Mouse (Mus musculus): ENCODE measurements around the gene Cel.

DNA sequence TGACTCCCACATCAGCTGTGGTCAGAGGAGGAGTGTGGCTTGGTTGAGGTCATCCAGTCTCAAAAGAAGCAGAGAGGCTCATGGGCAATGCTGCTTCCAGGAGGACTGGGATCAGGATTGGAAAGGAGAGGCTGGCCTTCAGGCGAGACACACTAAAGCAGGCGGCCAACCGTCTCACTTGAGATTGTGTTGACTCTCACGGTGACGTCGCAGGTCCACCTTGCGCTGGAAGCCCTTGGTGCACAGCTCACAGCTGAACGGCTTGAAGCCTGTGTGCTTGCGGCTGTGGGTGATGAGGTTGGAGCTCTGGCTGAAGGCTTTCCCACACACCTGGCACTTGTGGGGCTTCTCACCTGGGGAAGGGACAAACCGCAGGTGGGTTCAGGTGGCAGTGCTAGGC is 46.6 kb upstream of the Cel start:
- TF ChIP-seq CTCF (IDR thresholded peaks at IDR 0.05 in 2 of 3, conservative IDR thresholded peaks at IDR 0.05 in 1 of 3; ENCODE audit: control insufficient read depth in 1 of 3, insufficient read depth in 1 of 3, low read depth in 2 of 3, low read length in 3 of 3, poor library complexity in 1 of 3, severe bottlenecking in 1 of 3) (no peak), SMC3 (IDR thresholded peaks at IDR 0.05; ENCODE audit: low read depth, low read length) (no peak), POLR2A (IDR thresholded peaks at IDR 0.05; ENCODE audit: control insufficient read depth in 1 of 2, insufficient read depth in 1 of 2, low read depth in 1 of 2, low read length in 2 of 2, poor library complexity in 1 of 2) (no peak), MAX (IDR thresholded peaks at IDR 0.05; ENCODE audit: low read length) (no peak), EP300 (IDR thresholded peaks at IDR 0.05; ENCODE audit: low read depth in 1 of 2, low read length in 2 of 2) (no peak), MAZ (IDR thresholded peaks at IDR 0.05; ENCODE audit: low read depth, low read length) (no peak), HCFC1 (IDR thresholded peaks at IDR 0.05; ENCODE audit: low read depth, low read length) (no peak), MYB (IDR thresholded peaks at IDR 0.05; ENCODE audit: low read depth, low read length) (no peak), GATA1 (IDR thresholded peaks at IDR 0.05; ENCODE audit: low read depth, low read length) (no peak), CHD2 (IDR thresholded peaks at IDR 0.05; ENCODE audit: low read length) (no peak), POLR2AphosphoS2 (IDR thresholded peaks at IDR 0.05; ENCODE audit: low read length) (no peak), ZMIZ1 (IDR thresholded peaks at IDR 0.05; ENCODE audit: low read depth, low read length) (no peak), ZNF384 (IDR thresholded peaks at IDR 0.05; ENCODE audit: low read depth, low read length) (no peak)
